Mouse (Mus musculus) brain, embryonic 14.5 days (tissue): ENCODE measurements around the gene Ost4.

Experiments used
- CTCF ChIP-seq: fragments of 200-500 bp; IDR thresholded peaks from 2 replicates; pipeline ENCODE4 v1.5.1; 2012; ENCODE audit warnings: inconsistent platforms, mild to moderate bottlenecking, moderate library complexity, borderline replicate concordance; ENCODE audit not compliant: insufficient read depth, insufficient read length; ENCODE audit errors: extremely low read depth
- POLR2A ChIP-seq: fragments of 200-500 bp; IDR thresholded peaks from 2 replicates; pipeline ENCODE4 v1.6.1; 2012; ENCODE audit warnings: mild to moderate bottlenecking, inconsistent platforms, borderline replicate concordance; ENCODE audit not compliant: poor library complexity, insufficient read depth, insufficient read length, severe bottlenecking; ENCODE audit errors: extremely low read depth

- peak; percentile 25; the same call in 1 of the 2 replicates for TF ChIP-seq POLR2A
- TF ChIP-seq CTCF = peak; percentile 94
Measured at GRCm38 (mm10) chr5:30921256-30922033, 13.9 kb upstream of the Ost4 start, which contains the start of gene Khk.
